8 mouse cellular contexts compared by ENCODE assay signal in the genomic region with DNA sequence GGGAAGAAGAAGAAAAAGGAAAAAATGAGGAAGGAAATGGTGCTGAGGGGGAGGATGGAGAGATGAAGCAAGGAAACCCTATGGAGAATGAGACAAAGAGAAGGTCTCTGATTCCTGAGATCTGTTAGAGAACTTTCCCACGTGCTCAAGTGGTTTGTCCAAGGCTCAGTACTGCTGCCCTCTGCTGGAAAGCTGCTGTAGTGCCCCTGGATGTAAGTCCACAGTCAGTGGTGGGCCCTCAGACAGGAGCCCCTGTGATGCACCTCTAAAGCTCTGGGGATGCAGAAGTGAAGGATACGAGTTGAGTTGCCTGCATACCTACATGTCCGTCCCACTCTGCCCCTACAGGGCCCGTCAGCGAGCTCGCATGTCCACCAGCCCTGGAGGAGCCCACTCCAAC. TPM values are rescaled to one million over a fixed set of nuclear protein-coding genes. Genes with fewer than 3 reads are reported as not detected.
A peak's percentile ranks its signal among the peaks of the same experiment; 100 is the strongest.
DNase-seq lines count a peak whose midpoint lies in the region; ATAC-seq and TF ChIP-seq lines count a peak whose summit lies in the region.

No protein-coding gene starts in this region.

- dilution Hi-C loops in CH12.LX (cut with MboI; ENCODE audit: extremely low pct_ligation_motif_present, extremely low pct_unique_long_range_greater_than_20kb, low sequenced_read_pairs), result no loop called here

- no peaks in the 10 kb centered on the region for H3K79me2 ChIP-seq in CH12.LX (replicated peaks; ENCODE audit: control insufficient read depth, extremely low read depth, insufficient read depth, poor library complexity, severe bottlenecking)

- H3K4me3 ChIP-seq in CH12.LX (replicated peaks in 1 of 3; ENCODE audit: low read depth in 2 of 3, low read length in 2 of 3, poor library complexity in 1 of 3), result no peak overlapping the region
- no peak overlapping the region for H3K4me3 ChIP-seq in small intestine, adult 2 months (ENCODE audit: low read depth, low read length)

- peak; percentile 75 to 80 for TF ChIP-seq CTCF in CH12.LX (conservative IDR thresholded peaks at IDR 0.05 in 1 of 2, IDR thresholded peaks at IDR 0.05 in 1 of 2; ENCODE audit: low read depth in 2 of 2, low read length in 2 of 2)
- peak; percentile 79; the same call in 1 of the 2 replicates for TF ChIP-seq CTCF in small intestine, adult 2 months (IDR thresholded peaks at IDR 0.05; ENCODE audit: extremely low read depth, insufficient read length, insufficient replicate concordance, low read depth, low read length)

- H3K27ac ChIP-seq in CH12.LX (ENCODE audit: insufficient read depth, low read depth), result no peak overlapping the region
- no peak overlapping the region for H3K27ac ChIP-seq in small intestine, adult 2 months (ENCODE audit: insufficient read depth, low read depth, low read length)

- DNase-seq in CH12.LX (ENCODE audit: extremely low read depth), result peak; percentile 68
- peak; percentile 53 for DNase-seq in T-cell, adult 2 months (ENCODE audit: low spot score)
- peak; percentile 44 for DNase-seq in embryo, embryonic 11.5 days (ENCODE audit: low read depth, low spot score)
- peak; percentile 51 to 78 for DNase-seq in heart, postnatal 36 days
- DNase-seq in layer of hippocampus, postnatal 14 days (ENCODE audit: low spot score in 2 of 2), result peak; percentile 39 to 69
- DNase-seq in yolk sac, embryonic 10.5 days (ENCODE audit: low spot score), result peak; percentile 65

- TF ChIP-seq POLR2A in CH12.LX (IDR thresholded peaks at IDR 0.05; ENCODE audit: low read depth, low read length), result no peak
- no peak for TF ChIP-seq POLR2A in small intestine, adult 2 months (IDR thresholded peaks at IDR 0.05; ENCODE audit: low read depth, low read length)

- no peak overlapping the region for H3K9ac ChIP-seq in CH12.LX (ENCODE audit: insufficient read depth, low read depth)

- no peak for TF ChIP-seq EP300 in CH12.LX (IDR thresholded peaks at IDR 0.05; ENCODE audit: low read length)

- in situ Hi-C loops in CH12.LX (cut with MboI; ENCODE audit: low pct_ligation_motif_present, low pct_unique_long_range_greater_than_20kb, low sequenced_read_pairs), result no loop called here

- no peaks in the 10 kb centered on the region for H3K4me1 ChIP-seq in CH12.LX (ENCODE audit: control insufficient read depth in 1 of 2, insufficient read depth in 2 of 2)
- H3K4me1 ChIP-seq in small intestine, adult 2 months (ENCODE audit: control insufficient read depth, insufficient read depth, insufficient read length, low read length), result peaks cover 1% of the 10 kb centered on the region; the same call in 1 of the 2 replicates

- H3K27me3 ChIP-seq in CH12.LX (replicated peaks), result no peaks in the 10 kb centered on the region
- H3K27me3 ChIP-seq in small intestine, adult 2 months (ENCODE audit: control insufficient read depth, insufficient read depth, low read length), result no peaks in the 10 kb centered on the region

- TF ChIP-seq RAD21 in CH12.LX (IDR thresholded peaks at IDR 0.05; ENCODE audit: low read depth, low read length), result peak; percentile 60

- ATAC-seq in megakaryocyte progenitor cell, adult 5-6 weeks (replicated peaks; ENCODE audit: poor library complexity), result peak; percentile 94

- no peak overlapping the region for H3K4me2 ChIP-seq in CH12.LX (ENCODE audit: insufficient read depth, low read depth, poor library complexity, severe bottlenecking)

- no peaks in the 10 kb centered on the region for H3K9me3 ChIP-seq in CH12.LX (replicated peaks; ENCODE audit: low read length)

- intact Hi-C loops in heart, postnatal 36 days (cut with DNase I), result no loop called here

- 54% methylated on average over 6 of the region's 6 CpGs for WGBS in small intestine, adult 2 months

- no peaks in the 10 kb centered on the region for H3K36me3 ChIP-seq in CH12.LX (replicated peaks in 1 of 2; ENCODE audit: control insufficient read depth in 1 of 2, insufficient read depth in 1 of 2, low read length in 1 of 2)
- no peaks in the 10 kb centered on the region for H3K36me3 ChIP-seq in small intestine, adult 2 months (ENCODE audit: control insufficient read depth, insufficient read depth, low read length)

TF ChIP-seq in CH12.LX, 34 proteins besides CTCF, POLR2A, EP300 and RAD21:
- TF ChIP-seq ELF1 (IDR thresholded peaks at IDR 0.05; ENCODE audit: low read depth, low read length), result no peak
- no peak for TF ChIP-seq CHD1 (IDR thresholded peaks at IDR 0.05; ENCODE audit: low read depth, low read length)
- peak; percentile 87 for TF ChIP-seq MAX (IDR thresholded peaks at IDR 0.05; ENCODE audit: low read length)
- no peak for TF ChIP-seq IRF4 (IDR thresholded peaks at IDR 0.05; ENCODE audit: low read depth, low read length)
- no peak for TF ChIP-seq MXI1 (IDR thresholded peaks at IDR 0.05; ENCODE audit: low read depth, low read length)
- TF ChIP-seq BHLHE40 (IDR thresholded peaks at IDR 0.05; ENCODE audit: low read depth, low read length), result peak; percentile 68
- peak; percentile 97 for TF ChIP-seq MYC (IDR thresholded peaks at IDR 0.05; ENCODE audit: low read depth, low read length)
- TF ChIP-seq USF1 (IDR thresholded peaks at IDR 0.05; ENCODE audit: low read depth, low read length), result peak; percentile 19; the same call in 1 of the 2 replicates
- TF ChIP-seq NRF1 (IDR thresholded peaks at IDR 0.05; ENCODE audit: low read depth, low read length), result no peak
- no peak for TF ChIP-seq ZKSCAN1 (IDR thresholded peaks at IDR 0.05; ENCODE audit: borderline replicate concordance, low read depth, low read length)
- TF ChIP-seq SMC3 (IDR thresholded peaks at IDR 0.05; ENCODE audit: low read depth, low read length), result peak; percentile 66

RNA-seq across cellular contexts. Expression of a gene that starts 5.5 kb away (rescaled TPM):
- 0.17 and 0.21 TPM in 2 replicates for total RNA-seq in CH12.LX (2012; rRNA removed)
- 0.12 TPM in 1 of 2 replicates, not detected in the other for total RNA-seq in CH12.LX (2014; rRNA removed)
- 0.26 and 0.27 TPM in 2 replicates for polyA plus RNA-seq in CH12.LX (2012; ENCODE audit: insufficient read length, low read depth)
- total RNA-seq in heart, postnatal 36 days (2021), result 10 to 100 TPM; 18.7 to 20.4 TPM
- 10 to 100 TPM; 34.5 to 39.5 TPM for total RNA-seq in layer of hippocampus, postnatal 14 days (2021)
- 22.6 and 28.9 TPM in 2 replicates for total RNA-seq in megakaryocyte progenitor cell, adult 5-6 weeks (2015)
- 22.9 and 25.5 TPM in 2 replicates for total RNA-seq in megakaryocyte progenitor cell, adult 5-6 weeks (2017)
- 32.4 and 43.1 TPM in 2 replicates for polyA plus RNA-seq in small intestine, adult 2 months (2012; rRNA removed)

RNA-seq across cellular contexts. Expression of a gene that starts 34.1 kb away (rescaled TPM):
- not detected in 2 replicates for total RNA-seq in CH12.LX (2012; rRNA removed)
- not detected in 2 replicates for total RNA-seq in CH12.LX (2014; rRNA removed)
- polyA plus RNA-seq in CH12.LX (2012; ENCODE audit: insufficient read length, low read depth), result not detected in 2 replicates
- under 1 TPM; 0.30 to 0.53 TPM for total RNA-seq in heart, postnatal 36 days (2021)
- under 1 TPM; 0.14 to 0.36 TPM for total RNA-seq in layer of hippocampus, postnatal 14 days (2021)
- total RNA-seq in megakaryocyte progenitor cell, adult 5-6 weeks (2015), result 6.6 and 10.0 TPM in 2 replicates
- 16.5 and 23.9 TPM in 2 replicates for total RNA-seq in megakaryocyte progenitor cell, adult 5-6 weeks (2017)
- 0.69 and 0.80 TPM in 2 replicates for polyA plus RNA-seq in small intestine, adult 2 months (2012; rRNA removed)

Comparison
In these comparisons a context has a peak if more than half of its experiments do, and no peak if none do; other contexts are left out.
1. RNA of a gene that starts 5.5 kb away (total RNA-seq): 34.5 to 39.5 TPM in layer of hippocampus, postnatal 14 days, 22.6 to 28.9 TPM in megakaryocyte progenitor cell, adult 5-6 weeks and 18.7 to 20.4 TPM in heart, postnatal 36 days; 0.12 to 0.21 TPM in CH12.LX; every median in the first group is over 10 times any median in the second.
2. RNA of a gene that starts 34.1 kb away (total RNA-seq): 6.6 to 23.9 TPM in megakaryocyte progenitor cell, adult 5-6 weeks; 0.30 to 0.53 TPM in heart, postnatal 36 days, 0.14 to 0.36 TPM in layer of hippocampus, postnatal 14 days and not detected in CH12.LX; every median in the first group is over 4 times any median in the second.
3. Peak in every context shown above with its lines, with median percentiles within 50 percentile points of each other: DNase-seq.